Mouse (Mus musculus): Measurements from ENCODE around the gene Hdac7. TPM values are rescaled to one million over a fixed set of nuclear protein-coding genes. Genes with fewer than 3 reads are reported as not detected.

Gene Hdac7
- polyA plus RNA-seq, 1 experiment from 2014 or later, result 16.7 TPM

- Histone ChIP-seq H3K4me1 (ENCODE audit: control insufficient read depth, insufficient read depth, low read length) (peaks cover 30% of the 10 kb centered on the region), H3K9me3 (ENCODE audit: control insufficient read depth, low read length) (no peaks in the 10 kb centered on the region), H3K4me3 (ENCODE audit: low read depth, low read length) (peak overlapping the region; percentile 91), H3K27me3 (ENCODE audit: control insufficient read depth, insufficient read depth, low read length) (no peaks in the 10 kb centered on the region; the same call in 1 of the 2 replicates), H3K27ac (ENCODE audit: low read depth, low read length) (peak overlapping the region; percentile 91), H3K4me2 (peak overlapping the region; percentile 76), H3K36me3 (ENCODE audit: control insufficient read depth, insufficient read depth, low read length) (no peaks in the 10 kb centered on the region), H3K9ac (ENCODE audit: low read length) (peak overlapping the region; percentile 99)
- under 1% methylated on average over 39 of the region's 39 CpGs for WGBS
- ATAC-seq (ENCODE audit: low FRiP score) (peak; percentile 29), DNase-seq (ENCODE audit: low spot score, missing footprints) (no peak)
Measured at GRCm38 (mm10) chr15:97830788-97831241, 13.5 kb downstream of the Hdac7 start.

GRCm38 (mm10) chr15:97830253-97830787 lies 14.0 kb downstream of the Hdac7 start:
- ATAC-seq (ENCODE audit: low FRiP score), result no peak
- H3K4me1 ChIP-seq (ENCODE audit: control insufficient read depth, insufficient read depth, low read length), result peaks cover 35% of the 10 kb centered on the region
- no peaks in the 10 kb centered on the region; the same call in 1 of the 2 replicates for H3K27me3 ChIP-seq (ENCODE audit: control insufficient read depth, insufficient read depth, low read length)
- WGBS, result 11% methylated on average over 12 of the region's 12 CpGs
- DNase-seq (ENCODE audit: low spot score, missing footprints), result peak; percentile 94
- H3K4me3 ChIP-seq (ENCODE audit: low read depth, low read length), result peak overlapping the region; percentile 91
- H3K36me3 ChIP-seq (ENCODE audit: control insufficient read depth, insufficient read depth, low read length), result no peaks in the 10 kb centered on the region
- peak overlapping the region; percentile 91 for H3K27ac ChIP-seq (ENCODE audit: low read depth, low read length)
- H3K9me3 ChIP-seq (ENCODE audit: control insufficient read depth, low read length), result no peaks in the 10 kb centered on the region
- peak overlapping the region; percentile 76 for H3K4me2 ChIP-seq
- H3K9ac ChIP-seq (ENCODE audit: low read length), result peak overlapping the region; percentile 99

GRCm38 (mm10) chr15:97829432-97829831 lies 14.9 kb downstream of the Hdac7 start:
- H3K9ac ChIP-seq (ENCODE audit: low read length), result peak overlapping the region; percentile 99; the same call in 1 of the 2 replicates
- no peaks in the 10 kb centered on the region for H3K9me3 ChIP-seq (ENCODE audit: control insufficient read depth, low read length)
- H3K27ac ChIP-seq (ENCODE audit: low read depth, low read length), result no peak overlapping the region
- DNase-seq (ENCODE audit: low spot score, missing footprints) (no peak), ATAC-seq (ENCODE audit: low FRiP score) (no peak)
- H3K4me2 ChIP-seq, result peak overlapping the region; percentile 76; the same call in 1 of the 2 replicates
- H3K4me1 ChIP-seq (ENCODE audit: control insufficient read depth, insufficient read depth, low read length), result peaks cover 41% of the 10 kb centered on the region
- H3K4me3 ChIP-seq (ENCODE audit: low read depth, low read length), result peak overlapping the region; percentile 91; the same call in 1 of the 2 replicates
- no peaks in the 10 kb centered on the region; the same call in 1 of the 2 replicates for H3K27me3 ChIP-seq (ENCODE audit: control insufficient read depth, insufficient read depth, low read length)
- H3K36me3 ChIP-seq (ENCODE audit: control insufficient read depth, insufficient read depth, low read length), result no peaks in the 10 kb centered on the region
- WGBS, result 52% methylated on average over 2 of the region's 2 CpGs

- DNase-seq (ENCODE audit: low spot score, missing footprints), result no peak
- Histone ChIP-seq H3K4me3 (ENCODE audit: low read depth, low read length) (no peak overlapping the region), H3K4me1 (ENCODE audit: control insufficient read depth, insufficient read depth, low read length) (peaks cover 41% of the 10 kb centered on the region), H3K36me3 (ENCODE audit: control insufficient read depth, insufficient read depth, low read length) (no peaks in the 10 kb centered on the region), H3K27ac (ENCODE audit: low read depth, low read length) (no peak overlapping the region), H3K9me3 (ENCODE audit: control insufficient read depth, low read length) (no peaks in the 10 kb centered on the region), H3K4me2 (no peak overlapping the region), H3K27me3 (ENCODE audit: control insufficient read depth, insufficient read depth, low read length) (no peaks in the 10 kb centered on the region; the same call in 1 of the 2 replicates), H3K9ac (ENCODE audit: low read length) (no peak overlapping the region)
- 62% methylated on average over 5 of the region's 5 CpGs for WGBS
- ATAC-seq (ENCODE audit: low FRiP score), result no peak
Measured at GRCm38 (mm10) chr15:97828901-97829338, 15.4 kb downstream of the Hdac7 start.

GRCm38 (mm10) chr15:97828221-97828842 lies 16.0 kb downstream of the Hdac7 start:
- Histone ChIP-seq H3K9ac (ENCODE audit: low read length) (no peak overlapping the region), H3K27me3 (ENCODE audit: control insufficient read depth, insufficient read depth, low read length) (no peaks in the 10 kb centered on the region; the same call in 1 of the 2 replicates), H3K4me2 (no peak overlapping the region), H3K4me3 (ENCODE audit: low read depth, low read length) (no peak overlapping the region), H3K36me3 (ENCODE audit: control insufficient read depth, insufficient read depth, low read length) (no peaks in the 10 kb centered on the region), H3K4me1 (ENCODE audit: control insufficient read depth, insufficient read depth, low read length) (peaks cover 42% of the 10 kb centered on the region), H3K9me3 (ENCODE audit: control insufficient read depth, low read length) (no peaks in the 10 kb centered on the region), H3K27ac (ENCODE audit: low read depth, low read length) (no peak overlapping the region)
- 70% methylated on average over 6 of the region's 6 CpGs for WGBS
- no peak for DNase-seq (ENCODE audit: low spot score, missing footprints)
- no peak for ATAC-seq (ENCODE audit: low FRiP score)

GRCm38 (mm10) chr15:97827401-97827800 lies 16.9 kb downstream of the Hdac7 start:
- no peaks in the 10 kb centered on the region for H3K9me3 ChIP-seq (ENCODE audit: control insufficient read depth, low read length)
- WGBS, result 90% methylated on average over 8 of the region's 8 CpGs
- H3K9ac ChIP-seq (ENCODE audit: low read length), result no peak overlapping the region
- H3K4me3 ChIP-seq (ENCODE audit: low read depth, low read length), result no peak overlapping the region
- H3K4me2 ChIP-seq, result no peak overlapping the region
- no peak for ATAC-seq (ENCODE audit: low FRiP score)
- no peaks in the 10 kb centered on the region for H3K36me3 ChIP-seq (ENCODE audit: control insufficient read depth, insufficient read depth, low read length)
- H3K4me1 ChIP-seq (ENCODE audit: control insufficient read depth, insufficient read depth, low read length), result peaks cover 47% of the 10 kb centered on the region
- H3K27ac ChIP-seq (ENCODE audit: low read depth, low read length), result no peak overlapping the region
- no peak for DNase-seq (ENCODE audit: low spot score, missing footprints)
- H3K27me3 ChIP-seq (ENCODE audit: control insufficient read depth, insufficient read depth, low read length), result no peaks in the 10 kb centered on the region; the same call in 1 of the 2 replicates

- DNase-seq (ENCODE audit: low spot score, missing footprints) (no peak), ATAC-seq (ENCODE audit: low FRiP score) (no peak)
- no peak overlapping the region; the same call in 1 of the 2 replicates for H3K9ac ChIP-seq (ENCODE audit: low read length)
- no peak overlapping the region for H3K4me3 ChIP-seq (ENCODE audit: low read depth, low read length)
- H3K9me3 ChIP-seq (ENCODE audit: control insufficient read depth, low read length), result no peaks in the 10 kb centered on the region
- no peaks in the 10 kb centered on the region; the same call in 1 of the 2 replicates for H3K27me3 ChIP-seq (ENCODE audit: control insufficient read depth, insufficient read depth, low read length)
- no peak overlapping the region for H3K27ac ChIP-seq (ENCODE audit: low read depth, low read length)
- H3K4me1 ChIP-seq (ENCODE audit: control insufficient read depth, insufficient read depth, low read length), result peaks cover 43% of the 10 kb centered on the region
- no peak overlapping the region for H3K4me2 ChIP-seq
- no peaks in the 10 kb centered on the region for H3K36me3 ChIP-seq (ENCODE audit: control insufficient read depth, insufficient read depth, low read length)
- 71% methylated on average over 5 of the region's 5 CpGs for WGBS
Measured at GRCm38 (mm10) chr15:97826588-97827261, 17.6 kb downstream of the Hdac7 start.

GRCm38 (mm10) chr15:97825941-97826587 lies 18.2 kb downstream of the Hdac7 start:
- Histone ChIP-seq H3K4me3 (ENCODE audit: low read depth, low read length) (no peak overlapping the region), H3K27me3 (ENCODE audit: control insufficient read depth, insufficient read depth, low read length) (no peaks in the 10 kb centered on the region; the same call in 1 of the 2 replicates), H3K9me3 (ENCODE audit: control insufficient read depth, low read length) (no peaks in the 10 kb centered on the region), H3K4me2 (no peak overlapping the region), H3K36me3 (ENCODE audit: control insufficient read depth, insufficient read depth, low read length) (no peaks in the 10 kb centered on the region), H3K4me1 (ENCODE audit: control insufficient read depth, insufficient read depth, low read length) (peaks cover 43% of the 10 kb centered on the region), H3K9ac (ENCODE audit: low read length) (peak overlapping the region; percentile 40), H3K27ac (ENCODE audit: low read depth, low read length) (no peak overlapping the region; the same call in 1 of the 2 replicates)
- WGBS, result 41% methylated on average over 12 of the region's 12 CpGs
- DNase-seq (ENCODE audit: low spot score, missing footprints), result no peak
- ATAC-seq (ENCODE audit: low FRiP score), result no peak
